Mouse (Mus musculus): Measurements from ENCODE around the gene Slc12a3. TPM values are rescaled to one million over a fixed set of nuclear protein-coding genes. Genes with fewer than 3 reads are reported as not detected.

The Slc12a3 gene
- polyA plus RNA-seq, 1 experiment from 2014 or later: not detected

DNA sequence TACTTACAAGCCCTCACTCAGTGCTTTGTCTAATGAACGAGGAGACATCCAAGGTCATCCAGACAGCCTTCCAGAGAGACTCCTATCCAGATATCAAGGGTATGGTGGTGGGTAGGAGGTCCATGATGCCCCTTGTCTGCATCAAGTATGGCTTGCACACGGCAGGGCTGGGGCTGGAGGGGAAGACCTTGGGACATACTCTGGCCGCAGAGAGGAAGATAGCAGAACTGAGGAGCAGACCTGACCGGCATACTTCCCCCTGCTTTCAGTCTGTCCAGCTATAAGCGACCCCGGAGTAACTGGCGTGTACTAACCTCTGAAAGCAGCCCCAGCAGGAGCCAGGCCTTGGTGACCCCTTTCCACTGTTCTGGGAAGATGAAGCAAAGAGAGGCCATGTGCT lies 80.5 kb downstream of the Slc12a3 start:
- DNase-seq (ENCODE audit: low spot score) (no peak), ATAC-seq (replicated peaks; ENCODE audit: low FRiP score) (no peak)
- Histone ChIP-seq H3K4me2 (no peak overlapping the region), H3K36me3 (ENCODE audit: control insufficient read depth, insufficient read depth, low read length) (no peaks in the 10 kb centered on the region), H3K4me3 (ENCODE audit: low read depth, low read length) (no peak overlapping the region), H3K9ac (ENCODE audit: low read depth, low read length) (no peak overlapping the region), H3K4me1 (replicated peaks; ENCODE audit: control insufficient read depth, insufficient read depth, low read length) (peaks cover 11% of the 10 kb centered on the region), H3K9me3 (ENCODE audit: control insufficient read depth, low read length) (no peaks in the 10 kb centered on the region), H3K27ac (ENCODE audit: low read depth, low read length) (no peak overlapping the region), H3K27me3 (replicated peaks; ENCODE audit: control insufficient read depth, insufficient read depth, low read length) (no peaks in the 10 kb centered on the region)
- 72% methylated on average over 7 of the region's 7 CpGs for WGBS

DNA sequence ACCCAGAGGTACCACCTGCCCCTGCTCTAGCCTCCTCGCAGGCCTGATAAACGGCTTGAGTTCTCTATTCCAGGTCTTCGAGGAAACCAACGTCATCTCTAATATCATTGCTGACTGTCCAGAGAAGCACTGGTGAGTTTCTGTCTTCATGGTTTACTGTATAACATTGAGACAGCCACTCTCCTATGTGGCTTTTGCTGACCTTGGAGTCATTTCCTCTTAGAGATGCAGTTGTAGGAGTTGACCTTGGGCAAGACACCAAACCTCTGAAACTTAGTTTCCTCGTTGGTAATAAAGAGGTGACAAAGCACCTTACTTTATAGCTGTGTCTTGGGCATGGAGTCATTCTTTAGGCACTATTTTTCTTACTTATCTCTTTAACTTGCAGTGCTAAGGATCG lies 83.5 kb downstream of the Slc12a3 start:
- Histone ChIP-seq H3K4me2 (no peak overlapping the region), H3K9ac (ENCODE audit: low read depth, low read length) (no peak overlapping the region), H3K9me3 (ENCODE audit: control insufficient read depth, low read length) (no peaks in the 10 kb centered on the region), H3K4me3 (ENCODE audit: low read depth, low read length) (no peak overlapping the region), H3K36me3 (ENCODE audit: control insufficient read depth, insufficient read depth, low read length) (no peaks in the 10 kb centered on the region), H3K27me3 (replicated peaks; ENCODE audit: control insufficient read depth, insufficient read depth, low read length) (no peaks in the 10 kb centered on the region), H3K27ac (ENCODE audit: low read depth, low read length) (no peak overlapping the region), H3K4me1 (replicated peaks; ENCODE audit: control insufficient read depth, insufficient read depth, low read length) (peaks cover 11% of the 10 kb centered on the region)
- no peak for ATAC-seq (replicated peaks; ENCODE audit: low FRiP score)
- DNase-seq (ENCODE audit: low spot score): no peak
- 79% methylated on average over 6 of the region's 6 CpGs for WGBS

GRCm38 (mm10) chr8:94413509-94413908 lies 84.5 kb downstream of the Slc12a3 start:
- no peaks in the 10 kb centered on the region for H3K27me3 ChIP-seq (replicated peaks; ENCODE audit: control insufficient read depth, insufficient read depth, low read length)
- 72% methylated on average over 6 of the region's 6 CpGs for WGBS

DNA sequence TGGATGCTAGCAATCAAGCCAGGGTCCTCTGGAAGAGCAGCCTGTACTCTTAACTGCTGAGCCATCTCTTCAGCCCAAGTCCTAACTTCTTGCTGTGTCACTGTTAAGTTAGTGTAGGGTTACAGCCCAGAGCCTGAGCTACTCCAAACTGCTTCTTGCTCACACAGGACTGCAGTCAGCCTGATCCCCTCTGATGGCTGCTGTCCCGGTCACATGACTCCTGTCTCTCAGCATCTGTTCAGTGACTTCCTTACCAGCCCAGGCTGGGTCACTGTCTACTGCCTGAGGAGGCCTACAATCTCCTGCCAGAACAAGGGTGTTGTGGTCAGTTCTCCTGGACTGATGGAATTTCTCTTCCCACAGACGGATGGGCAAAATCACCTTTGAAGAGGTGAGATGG lies 86.2 kb downstream of the Slc12a3 start:
- no peak overlapping the region for H3K9ac ChIP-seq (ENCODE audit: low read depth, low read length)
- DNase-seq (ENCODE audit: low spot score): no peak
- no peaks in the 10 kb centered on the region for H3K9me3 ChIP-seq (ENCODE audit: control insufficient read depth, low read length)
- H3K4me2 ChIP-seq: no peak overlapping the region
- no peaks in the 10 kb centered on the region for H3K36me3 ChIP-seq (ENCODE audit: control insufficient read depth, insufficient read depth, low read length)
- 59% methylated on average over 2 of the region's 2 CpGs for WGBS
- ATAC-seq (replicated peaks; ENCODE audit: low FRiP score): no peak
- no peak overlapping the region for H3K4me3 ChIP-seq (ENCODE audit: low read depth, low read length)
- no peaks in the 10 kb centered on the region for H3K4me1 ChIP-seq (replicated peaks; ENCODE audit: control insufficient read depth, insufficient read depth, low read length)
- no peak overlapping the region for H3K27ac ChIP-seq (ENCODE audit: low read depth, low read length)
- H3K27me3 ChIP-seq (replicated peaks; ENCODE audit: control insufficient read depth, insufficient read depth, low read length): no peaks in the 10 kb centered on the region

More at GRCm38 (mm10) chr8:94413509-94413908, 84.5 kb downstream of the Slc12a3 start:
- no peak overlapping the region for H3K27ac ChIP-seq (ENCODE audit: low read depth, low read length)
- H3K9me3 ChIP-seq (ENCODE audit: control insufficient read depth, low read length): no peaks in the 10 kb centered on the region
- H3K36me3 ChIP-seq (ENCODE audit: control insufficient read depth, insufficient read depth, low read length): no peaks in the 10 kb centered on the region
- H3K4me1 ChIP-seq (replicated peaks; ENCODE audit: control insufficient read depth, insufficient read depth, low read length): peaks cover 5% of the 10 kb centered on the region
- no peak overlapping the region for H3K4me3 ChIP-seq (ENCODE audit: low read depth, low read length)
- no peak overlapping the region for H3K4me2 ChIP-seq
- H3K9ac ChIP-seq (ENCODE audit: low read depth, low read length): no peak overlapping the region
- no peak for ATAC-seq (replicated peaks; ENCODE audit: low FRiP score)
- DNase-seq (ENCODE audit: low spot score): no peak

MicroRNAs encoded within 50 kb of the gene (microRNA counts, 519-probe panel; counts per million panel counts)
- 4,145 counts per million, percentile 24 among the panel's probes with 10 or more counts for microRNA mmu-miR-138

Small RNA genes lying within 50 kb of the gene (microRNA-seq; reads per million reads assigned to microRNA genes)
- 172 reads per million, percentile 54 among the genes with 10 or more reads in this experiment for gene Mir138-2 (ENCODE audit: borderline number of aligned reads)

Other genes starting within 250 kb of the Slc12a3 start
- 8.7 and 9.5 TPM in 2 replicates for gene Bbs2, start 230.3 kb upstream of the Slc12a3 start, polyA plus RNA-seq (2014; fragmentation: Nextera tagmentation; extraction: Ambion mirVana)
- gene Mt4, start 192.0 kb upstream of the Slc12a3 start, polyA plus RNA-seq (2014; fragmentation: Nextera tagmentation; extraction: Ambion mirVana): not detected in 2 replicates
- gene Mt3, start 176.6 kb upstream of the Slc12a3 start, polyA plus RNA-seq (2014; fragmentation: Nextera tagmentation; extraction: Ambion mirVana): 0.64 and 0.95 TPM in 2 replicates
- gene Mt2, start 156.5 kb upstream of the Slc12a3 start, polyA plus RNA-seq (2014; fragmentation: Nextera tagmentation; extraction: Ambion mirVana): 785 and 795 TPM in 2 replicates
- 2,440 and 2,461 TPM in 2 replicates for gene Mt1, start 150.1 kb upstream of the Slc12a3 start, polyA plus RNA-seq (2014; fragmentation: Nextera tagmentation; extraction: Ambion mirVana)
- gene Nup93, start 114.6 kb upstream of the Slc12a3 start, polyA plus RNA-seq (2014; fragmentation: Nextera tagmentation; extraction: Ambion mirVana): 106 and 124 TPM in 2 replicates
- gene Herpud1, start 57.2 kb downstream of the Slc12a3 start, polyA plus RNA-seq (2014; fragmentation: Nextera tagmentation; extraction: Ambion mirVana): 110 and 115 TPM in 2 replicates
- gene Nlrc5, start 105.2 kb downstream of the Slc12a3 start, polyA plus RNA-seq (2014; fragmentation: Nextera tagmentation; extraction: Ambion mirVana): not detected in 2 replicates
- 7.8 and 8.4 TPM in 2 replicates for gene Cpne2, start 203.8 kb downstream of the Slc12a3 start, polyA plus RNA-seq (2014; fragmentation: Nextera tagmentation; extraction: Ambion mirVana)